Mouse (Mus musculus) kidney, embryonic 16.5 days (tissue): ENCODE measurements around the gene Scfd2. TPM values are rescaled to one million over a fixed set of nuclear protein-coding genes. Genes with fewer than 3 reads are reported as not detected.

Experiments used
- ATAC-seq: fragments of 200-750 bp; cut with Nextera tagmentation; 2 replicates; pipeline ENCODE4 v1.8.0; 2017; ENCODE audit warnings: moderate TSS enrichment; ENCODE audit not compliant: low FRiP score, low TSS enrichment
- H3K27ac ChIP-seq: fragments of 300-500 bp; sonication (generic); 2 replicates; pipeline ENCODE4 v1.5.1; 2014; ENCODE audit warnings: low read length
- H3K27me3 ChIP-seq: fragments of 300-500 bp; sonication (generic); 2 replicates; pipeline ENCODE4 v1.6.1; 2014; ENCODE audit warnings: low read length, control low read depth, mixed read lengths; ENCODE audit not compliant: insufficient read depth
- H3K36me3 ChIP-seq: fragments of 300-500 bp; sonication (generic); 2 replicates; pipeline ENCODE4 v1.6.1; 2014; ENCODE audit warnings: low read length, control low read depth, mixed read lengths; ENCODE audit not compliant: insufficient read depth
- H3K4me1 ChIP-seq: fragments of 300-500 bp; sonication (generic); 2 replicates; pipeline ENCODE4 v1.6.1; 2014; ENCODE audit warnings: low read length, control low read depth, mixed read lengths; ENCODE audit not compliant: insufficient read depth
- H3K4me2 ChIP-seq: fragments of 300-500 bp; sonication (generic); replicated peaks from 2 replicates; pipeline ENCODE4 v1.6.1; 2014; ENCODE audit warnings: low read depth, low read length
- H3K4me3 ChIP-seq: fragments of 300-500 bp; sonication (generic); 2 replicates; pipeline ENCODE4 v1.5.1; 2014; ENCODE audit warnings: mild to moderate bottlenecking, low read length
- H3K9ac ChIP-seq: fragments of 300-500 bp; sonication (generic); replicated peaks from 2 replicates; pipeline ENCODE4 v1.6.1; 2014; ENCODE audit warnings: low read length
- H3K9me3 ChIP-seq: fragments of 300-500 bp; sonication (generic); 2 replicates; pipeline ENCODE4 v1.6.1; 2016; ENCODE audit warnings: low read length, control low read depth
- WGBS: fragments of 180-500 bp; shearing (Covaris S2); extraction: QIAGEN DNeasy Blood & Tissue Kit; methylation state at CpG from one replicate; pipeline ENCODE4 v1.1.7; 2014; 5-methylcytosine and 5-hydroxymethylcytosine counted together
- polyA plus RNA-seq: library from polyadenylated mRNA; unstranded; fragments of >200 nt; fragmentation: Nextera tagmentation; extraction: Ambion mirVana; gene quantifications from 2 replicates; pipeline ENCODE4 v1.2.1, GENCODE M21; 2015

Scfd2 gene
- polyA plus RNA-seq, 1 experiment from 2014 or later: 17.9 TPM

- Histone ChIP-seq H3K4me3 (no peak overlapping the region), H3K27me3 (no peaks in the 10 kb centered on the region), H3K9ac (no peak overlapping the region), H3K9me3 (no peaks in the 10 kb centered on the region), H3K4me2 (no peak overlapping the region), H3K4me1 (peaks cover 18% of the 10 kb centered on the region), H3K27ac (no peak overlapping the region), H3K36me3 (no peaks in the 10 kb centered on the region)
- WGBS: 73% methylated on average over 4 of the region's 4 CpGs
- no peak for ATAC-seq
Measured at GRCm38 (mm10) chr5:74264541-74264940, 267.0 kb downstream of the Scfd2 start.

- 0 out of 2 replicates have a peak, but pooled peaks have one; percentile 19 for ATAC-seq
- Histone ChIP-seq H3K27ac (peak overlapping the region; percentile 65), H3K4me3 (no peak overlapping the region), H3K9ac (no peak overlapping the region), H3K4me1 (peaks cover 22% of the 10 kb centered on the region), H3K36me3 (no peaks in the 10 kb centered on the region), H3K27me3 (no peaks in the 10 kb centered on the region), H3K4me2 (no peak overlapping the region), H3K9me3 (no peaks in the 10 kb centered on the region)
- 32% methylated on average over 6 of the region's 6 CpGs for WGBS
Measured at GRCm38 (mm10) chr5:74261016-74261415, 270.5 kb downstream of the Scfd2 start.

- peaks cover 25% of the 10 kb centered on the region for H3K4me1 ChIP-seq
- H3K9ac ChIP-seq: peak overlapping the region; percentile 36; the same call in 1 of the 2 replicates
- WGBS: 26% methylated on average over 9 of the region's 9 CpGs
- no peak overlapping the region for H3K4me3 ChIP-seq
- no peaks in the 10 kb centered on the region for H3K36me3 ChIP-seq
- no peaks in the 10 kb centered on the region for H3K9me3 ChIP-seq
- H3K27me3 ChIP-seq: no peaks in the 10 kb centered on the region
- peak overlapping the region; percentile 23; the same call in 1 of the 2 replicates for H3K4me2 ChIP-seq
- ATAC-seq: peak; percentile 76
- H3K27ac ChIP-seq: peak overlapping the region; percentile 65
Measured at GRCm38 (mm10) chr5:74260378-74260809, 271.2 kb downstream of the Scfd2 start.

- H3K27ac ChIP-seq: peak overlapping the region; percentile 53
Measured at GRCm38 (mm10) chr5:74256705-74257104, 274.9 kb downstream of the Scfd2 start.

GRCm38 (mm10) chr5:74254996-74255395 lies 276.6 kb downstream of the Scfd2 start:
- no peaks in the 10 kb centered on the region for H3K9me3 ChIP-seq
- 86% methylated on average over 1 of the region's 1 CpGs for WGBS
- no peak overlapping the region for H3K27ac ChIP-seq
- no peaks in the 10 kb centered on the region for H3K36me3 ChIP-seq
- H3K9ac ChIP-seq: no peak overlapping the region
- H3K4me1 ChIP-seq: peaks cover 31% of the 10 kb centered on the region
- no peaks in the 10 kb centered on the region for H3K27me3 ChIP-seq
- H3K4me3 ChIP-seq: no peak overlapping the region
- no peak for ATAC-seq
- H3K4me2 ChIP-seq: no peak overlapping the region

More at GRCm38 (mm10) chr5:74256705-74257104, 274.9 kb downstream of the Scfd2 start:
- Histone ChIP-seq H3K27me3 (no peaks in the 10 kb centered on the region), H3K36me3 (no peaks in the 10 kb centered on the region), H3K4me1 (peaks cover 41% of the 10 kb centered on the region), H3K9ac (no peak overlapping the region), H3K9me3 (no peaks in the 10 kb centered on the region), H3K4me3 (no peak overlapping the region), H3K4me2 (no peak overlapping the region)
- no peak for ATAC-seq
- WGBS: 36% methylated on average over 4 of the region's 4 CpGs

GRCm38 (mm10) chr5:74253724-74254328 lies 277.7 kb downstream of the Scfd2 start:
- H3K27ac ChIP-seq: peak overlapping the region; percentile 63
- H3K27me3 ChIP-seq: no peaks in the 10 kb centered on the region
- H3K4me2 ChIP-seq: no peak overlapping the region
- H3K36me3 ChIP-seq: no peaks in the 10 kb centered on the region
- peaks cover 28% of the 10 kb centered on the region for H3K4me1 ChIP-seq
- no peak overlapping the region for H3K4me3 ChIP-seq
- no peak overlapping the region for H3K9ac ChIP-seq
- H3K9me3 ChIP-seq: no peaks in the 10 kb centered on the region
- peak; percentile 77 for ATAC-seq
- WGBS: 33% methylated on average over 7 of the region's 7 CpGs

- H3K9me3 ChIP-seq: no peaks in the 10 kb centered on the region
- 0 out of 2 replicates have a peak, but pooled peaks have one; percentile 27 for ATAC-seq
- no peak overlapping the region for H3K4me2 ChIP-seq
- H3K27ac ChIP-seq: no peak overlapping the region; the same call in 1 of the 2 replicates
- no peaks in the 10 kb centered on the region for H3K27me3 ChIP-seq
- no peak overlapping the region for H3K4me3 ChIP-seq
- H3K9ac ChIP-seq: no peak overlapping the region
- peaks cover 28% of the 10 kb centered on the region for H3K4me1 ChIP-seq
- 77% methylated on average over 6 of the region's 6 CpGs for WGBS
- no peaks in the 10 kb centered on the region for H3K36me3 ChIP-seq
Measured at GRCm38 (mm10) chr5:74252672-74253286, 278.8 kb downstream of the Scfd2 start.

- H3K9me3 ChIP-seq: no peaks in the 10 kb centered on the region
- no peak for ATAC-seq
- H3K36me3 ChIP-seq: no peaks in the 10 kb centered on the region
- no peak overlapping the region for H3K4me2 ChIP-seq
- H3K9ac ChIP-seq: no peak overlapping the region
- no peak overlapping the region for H3K27ac ChIP-seq
- H3K27me3 ChIP-seq: no peaks in the 10 kb centered on the region
- no peak overlapping the region for H3K4me3 ChIP-seq
- WGBS: 62% methylated on average over 2 of the region's 2 CpGs
- peaks cover 37% of the 10 kb centered on the region for H3K4me1 ChIP-seq
Measured at GRCm38 (mm10) chr5:74250947-74251346, 280.6 kb downstream of the Scfd2 start.

GRCm38 (mm10) chr5:74250308-74250707 lies 281.3 kb downstream of the Scfd2 start:
- no peak overlapping the region; the same call in 1 of the 2 replicates for H3K9ac ChIP-seq
- WGBS: 56% methylated on average over 7 of the region's 7 CpGs
- no peak overlapping the region for H3K4me2 ChIP-seq
- H3K27me3 ChIP-seq: no peaks in the 10 kb centered on the region
- H3K9me3 ChIP-seq: no peaks in the 10 kb centered on the region
- no peaks in the 10 kb centered on the region for H3K36me3 ChIP-seq
- H3K27ac ChIP-seq: no peak overlapping the region
- no peak overlapping the region for H3K4me3 ChIP-seq
- peaks cover 41% of the 10 kb centered on the region for H3K4me1 ChIP-seq
- ATAC-seq: no peak

GRCm38 (mm10) chr5:74249794-74250193 lies 281.8 kb downstream of the Scfd2 start:
- no peaks in the 10 kb centered on the region for H3K36me3 ChIP-seq
- H3K9me3 ChIP-seq: no peaks in the 10 kb centered on the region
- no peaks in the 10 kb centered on the region for H3K27me3 ChIP-seq
- H3K4me3 ChIP-seq: no peak overlapping the region
- peaks cover 41% of the 10 kb centered on the region for H3K4me1 ChIP-seq
- WGBS: 45% methylated on average over 3 of the region's 3 CpGs
- H3K4me2 ChIP-seq: no peak overlapping the region
- ATAC-seq: no peak
- no peak overlapping the region for H3K27ac ChIP-seq
- no peak overlapping the region for H3K9ac ChIP-seq
